Mouse (Mus musculus) CD8-positive naive resting alpha-beta T cell, adult 57 days (primary cell): ENCODE data around the gene Gm43638. TPM values are rescaled to one million over a fixed set of nuclear protein-coding genes. Genes with fewer than 3 reads are reported as not detected.

Experiments used
- total RNA-seq: library from RNA; stranded (reverse); gene quantifications from one replicate; pipeline ENCODE4 v1.2.4, GENCODE M21; 2023

Gene Gm43638
- not detected for total RNA-seq

GRCm38 (mm10) chr5:87486706-87487105 lies at the start of gene Gm43638:
Gm43638 (minus strand) TSS chr5:87486806.

GRCm38 (mm10) chr5:87490771-87491170 lies 4.2 kb upstream of the Gm43638 start, which contains the start of gene Ugt2a1:
Ugt2a1 (minus strand) TSS chr5:87490871.

DNA sequence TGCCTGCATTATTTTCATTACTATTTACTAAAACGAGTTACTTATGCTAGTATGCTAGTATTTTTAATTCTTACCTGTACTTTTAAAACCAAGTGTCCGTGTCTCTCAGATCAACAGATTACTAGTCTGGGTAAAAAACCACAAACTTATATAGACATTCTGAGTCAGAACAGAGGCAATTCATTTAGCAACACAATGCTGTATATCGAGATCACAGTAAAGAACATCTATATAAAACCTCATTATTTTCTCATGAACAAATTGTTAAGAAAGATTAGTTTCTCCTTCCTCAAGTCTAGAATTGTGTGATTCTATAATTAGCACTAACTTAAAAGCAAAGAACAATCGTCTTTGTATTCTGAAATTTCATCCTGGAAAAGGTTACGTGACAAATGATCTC lies 4.4 kb downstream of the Gm43638 start, which contains the start of gene Ugt2a2:
TSS of gene Ugt2a2 (minus strand) at position 101 of the 400 bp plus-strand sequence.

DNA sequence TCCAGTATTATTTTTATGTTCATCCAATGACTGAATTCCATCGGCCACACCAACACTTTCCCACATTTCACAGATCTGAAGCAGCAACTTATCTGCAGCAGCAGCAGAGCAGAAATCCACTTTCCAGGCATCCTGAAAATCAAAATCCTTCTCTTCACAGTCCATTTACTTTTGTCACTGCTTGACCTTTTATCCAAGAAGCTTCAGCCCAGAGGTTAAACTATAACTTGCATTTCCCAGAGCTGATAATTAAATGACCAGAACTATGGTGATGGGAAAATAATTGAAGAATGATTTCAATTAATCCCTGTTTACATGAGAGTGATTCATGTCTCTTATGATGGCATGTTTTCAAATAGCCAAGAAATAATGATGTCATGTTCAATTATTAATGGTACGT lies 62.6 kb downstream of the Gm43638 start, which contains the start of gene Ugt2b38:
TSS of gene Ugt2b38 (minus strand) at position 163 of the 400 bp plus-strand sequence.

Other genes starting within 250 kb of the Gm43638 start
- gene Ugt2b37, start 232.0 kb downstream of the Gm43638 start, total RNA-seq: not detected
- gene Ugt2a3, start 149.6 kb downstream of the Gm43638 start, total RNA-seq: not detected
- gene Ugt2b38, start 62.6 kb downstream of the Gm43638 start, total RNA-seq: not detected
- gene Ugt2a2, start 4.5 kb downstream of the Gm43638 start, total RNA-seq: not detected
- not detected for gene Ugt2a1, start 4.1 kb upstream of the Gm43638 start, total RNA-seq
- not detected for gene Sult1b1, start 51.4 kb upstream of the Gm43638 start, total RNA-seq
- not detected for gene Sult1d1, start 82.2 kb upstream of the Gm43638 start, total RNA-seq
- gene Sult1e1, start 104.8 kb upstream of the Gm43638 start, total RNA-seq: not detected
- gene Csn1s1, start 179.4 kb upstream of the Gm43638 start, total RNA-seq: not detected
- gene Csn2, start 212.8 kb upstream of the Gm43638 start, total RNA-seq: not detected